Mouse (Mus musculus) kidney, postnatal 25 days (tissue): ENCODE results near the gene Gm20696.

Experiments
- DNase-seq, 2 experiments: peaks; one replicate each; pipeline ENCODE4 v3.0.0; 2021; ENCODE audit warnings: mixed read lengths in 2 of 2

The Gm20696 gene

GRCm38 (mm10) chr6:99556950-99557349 lies 109.6 kb downstream of the Gm20696 start:
- no peak for DNase-seq

DNA sequence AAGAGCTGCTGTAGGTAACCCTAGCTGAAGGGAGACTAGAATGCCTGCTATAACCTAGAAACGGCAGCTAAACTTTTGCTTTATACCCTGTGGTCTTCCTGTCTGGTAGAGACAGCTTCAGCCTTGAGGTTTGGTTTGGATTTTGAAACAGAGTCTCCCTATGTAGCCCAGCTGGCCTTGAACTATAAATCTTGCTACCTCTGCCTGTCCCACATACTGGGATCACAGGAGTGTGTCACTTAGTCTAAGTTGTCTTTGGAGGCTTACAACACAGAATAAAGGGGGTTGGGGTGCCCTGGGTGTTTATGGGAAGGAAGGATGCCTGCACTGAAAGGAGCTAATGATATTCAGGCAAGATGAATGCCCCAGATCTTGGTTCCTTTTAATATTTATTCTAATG lies 113.8 kb downstream of the Gm20696 start:
- no peak for DNase-seq

DNA sequence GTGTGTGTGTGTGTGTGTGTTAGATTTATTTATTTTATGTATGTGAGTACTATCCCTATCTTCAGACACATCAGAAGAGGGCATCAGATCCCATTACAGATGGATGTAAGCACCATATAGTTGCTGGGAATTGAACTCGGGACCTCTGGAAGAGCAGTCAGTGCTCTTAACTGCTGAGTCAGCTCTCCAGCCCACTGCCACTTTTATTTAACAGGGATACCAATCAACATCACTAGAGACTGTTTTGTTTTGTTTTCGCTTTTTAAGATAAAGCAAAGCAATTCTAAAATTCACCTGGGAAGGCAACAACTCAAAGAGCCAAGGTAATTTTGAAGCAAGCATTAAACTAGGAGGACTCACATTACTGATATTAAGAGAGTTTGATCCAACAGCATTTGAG lies 120.2 kb downstream of the Gm20696 start:
- DNase-seq: no peak

GRCm38 (mm10) chr6:99545437-99545836 lies 121.2 kb downstream of the Gm20696 start:
- no peak for DNase-seq

- no peak for DNase-seq
Observed at GRCm38 (mm10) chr6:99541105-99541504, 125.5 kb downstream of the Gm20696 start.

DNA sequence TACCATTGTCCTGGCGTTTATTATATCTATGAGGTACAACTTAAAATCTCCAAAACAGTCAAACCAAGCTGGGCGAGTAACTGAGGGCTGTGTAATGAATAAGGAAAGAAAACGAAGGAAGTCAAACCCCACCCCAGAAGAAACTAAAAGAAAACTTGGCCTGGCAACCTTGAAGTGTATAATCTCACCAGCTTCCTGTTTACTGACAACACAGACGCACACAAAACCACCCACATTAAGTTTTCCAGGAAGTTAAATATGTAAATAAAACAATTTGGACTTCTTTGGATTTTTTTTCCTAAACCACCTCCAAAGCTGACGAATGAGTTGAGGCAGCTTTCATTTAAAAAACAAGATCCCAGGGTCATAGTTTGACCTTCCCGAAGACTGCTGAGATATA lies 125.9 kb downstream of the Gm20696 start:
- no peak for DNase-seq

DNA sequence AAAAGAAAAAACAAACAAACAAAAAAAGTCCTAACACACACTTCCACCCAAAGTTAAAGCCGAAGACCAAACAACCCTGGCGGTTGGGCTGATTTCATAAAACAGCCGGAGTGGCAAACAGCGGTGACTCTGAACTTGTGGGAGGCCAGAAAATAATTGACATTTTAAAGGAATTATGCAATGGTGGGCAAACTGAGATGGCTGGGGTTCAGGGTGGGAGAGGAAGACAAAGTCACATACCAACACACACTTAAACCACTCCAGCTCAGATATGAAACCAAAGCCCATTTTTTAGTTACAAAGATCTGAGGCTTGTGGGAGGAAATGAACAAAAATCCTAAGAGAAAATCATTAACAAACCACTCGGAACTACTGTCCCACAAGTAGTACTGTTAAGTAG lies 126.5 kb downstream of the Gm20696 start:
- no peak for DNase-seq

- DNase-seq: no peak
Observed at GRCm38 (mm10) chr6:99538194-99538941, 128.2 kb downstream of the Gm20696 start.

DNA sequence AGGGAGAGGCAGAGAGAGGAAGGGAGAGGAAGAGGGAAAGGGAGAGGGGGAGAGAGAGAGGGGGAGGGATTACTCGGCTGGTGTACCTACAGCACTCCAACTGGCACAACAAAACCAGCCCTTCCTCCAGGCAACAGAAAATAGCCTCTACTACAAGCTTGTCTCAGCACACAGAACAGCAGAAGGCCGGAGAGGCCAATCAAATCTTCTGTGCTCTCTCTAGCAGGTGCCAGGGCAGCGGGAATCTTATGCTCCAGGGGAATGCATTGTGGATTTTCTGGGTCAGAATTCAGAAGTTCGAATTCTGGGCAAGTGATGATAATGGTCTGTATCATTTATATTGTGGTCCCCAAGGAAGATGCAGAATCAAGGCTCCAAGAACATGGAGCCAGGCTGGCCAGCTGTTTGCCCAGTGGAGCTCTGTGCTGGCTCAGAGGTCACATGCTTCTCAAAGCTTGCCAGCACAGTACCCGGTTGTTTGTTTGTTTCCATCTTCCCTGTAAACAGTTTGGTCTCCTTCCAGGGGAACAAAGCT lies 132.3 kb downstream of the Gm20696 start:
- no peak for DNase-seq

GRCm38 (mm10) chr6:99532458-99532857 lies 134.1 kb downstream of the Gm20696 start:
- DNase-seq: no peak

DNA sequence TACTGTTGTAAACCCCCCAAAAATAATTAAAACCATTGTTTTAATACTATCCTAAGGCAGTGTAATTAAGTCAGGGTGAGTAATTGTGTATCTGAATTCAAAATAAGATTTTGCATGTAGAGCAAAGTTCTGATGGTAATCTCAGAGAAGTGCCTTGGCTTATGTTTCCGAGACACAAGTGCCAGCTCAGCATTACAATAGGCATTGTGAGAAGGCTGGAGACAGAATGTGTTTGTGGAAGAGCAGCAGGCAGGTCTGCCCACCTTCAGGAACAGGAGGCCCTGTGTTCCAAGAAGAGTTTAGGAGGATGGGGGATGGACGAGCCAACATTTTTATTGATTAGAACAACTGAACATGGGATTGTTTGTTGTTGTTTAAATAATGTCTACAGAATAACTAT lies 137.6 kb downstream of the Gm20696 start:
- DNase-seq: no peak

- DNase-seq: no peak
Observed at GRCm38 (mm10) chr6:99527457-99528105, 139.0 kb downstream of the Gm20696 start.

GRCm38 (mm10) chr6:99525351-99525750 lies 141.2 kb downstream of the Gm20696 start:
- DNase-seq: peak; percentile 40 to 58

- DNase-seq: no peak
Observed at GRCm38 (mm10) chr6:99523679-99524370, 142.8 kb downstream of the Gm20696 start.

GRCm38 (mm10) chr6:99523109-99523632 lies 143.4 kb downstream of the Gm20696 start:
- DNase-seq: peak; percentile 79 to 89

- peak; percentile 85 to 91 for DNase-seq
Observed at GRCm38 (mm10) chr6:99522359-99523108, 144.1 kb downstream of the Gm20696 start, which contains the start of gene Foxp1. Gene Foxp1 (minus strand): TSS chr6:99522721.

- peak; percentile 45 to 66 for DNase-seq
Observed at GRCm38 (mm10) chr6:99521641-99522358, 144.8 kb downstream of the Gm20696 start.

DNA sequence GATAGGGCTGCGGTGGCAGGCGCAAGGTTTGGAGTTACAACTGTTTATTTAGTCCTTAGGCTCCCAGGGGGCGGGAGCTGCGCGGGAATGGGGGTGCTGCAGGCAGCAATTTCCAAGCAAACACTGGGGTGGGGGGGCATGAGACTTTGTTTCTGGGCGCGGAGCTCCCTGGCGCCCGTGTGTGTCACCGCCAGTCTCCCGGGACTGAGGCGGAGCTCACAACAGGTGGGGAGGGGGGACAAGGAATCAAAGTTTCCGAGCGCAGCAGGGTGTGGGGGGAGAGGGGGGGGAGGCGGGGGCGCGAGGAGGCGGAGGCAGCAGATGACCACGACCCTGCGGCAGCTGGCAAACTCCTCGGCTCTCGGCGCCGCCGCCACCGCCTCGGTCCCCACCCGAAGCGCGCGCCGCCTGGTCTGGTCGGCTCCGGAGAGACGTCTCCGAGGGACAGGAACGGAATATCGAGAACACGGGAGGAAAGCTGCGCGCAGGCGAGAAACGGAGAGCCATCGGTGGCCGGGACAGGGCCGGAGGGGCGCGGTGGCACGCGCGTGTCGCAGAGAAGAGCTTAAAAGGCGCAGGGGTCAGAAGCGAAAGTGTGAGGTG lies 145.5 kb downstream of the Gm20696 start:
- DNase-seq: peak; percentile 53 to 74

- no peak for DNase-seq
Observed at GRCm38 (mm10) chr6:99520676-99521037, 145.9 kb downstream of the Gm20696 start.

DNA sequence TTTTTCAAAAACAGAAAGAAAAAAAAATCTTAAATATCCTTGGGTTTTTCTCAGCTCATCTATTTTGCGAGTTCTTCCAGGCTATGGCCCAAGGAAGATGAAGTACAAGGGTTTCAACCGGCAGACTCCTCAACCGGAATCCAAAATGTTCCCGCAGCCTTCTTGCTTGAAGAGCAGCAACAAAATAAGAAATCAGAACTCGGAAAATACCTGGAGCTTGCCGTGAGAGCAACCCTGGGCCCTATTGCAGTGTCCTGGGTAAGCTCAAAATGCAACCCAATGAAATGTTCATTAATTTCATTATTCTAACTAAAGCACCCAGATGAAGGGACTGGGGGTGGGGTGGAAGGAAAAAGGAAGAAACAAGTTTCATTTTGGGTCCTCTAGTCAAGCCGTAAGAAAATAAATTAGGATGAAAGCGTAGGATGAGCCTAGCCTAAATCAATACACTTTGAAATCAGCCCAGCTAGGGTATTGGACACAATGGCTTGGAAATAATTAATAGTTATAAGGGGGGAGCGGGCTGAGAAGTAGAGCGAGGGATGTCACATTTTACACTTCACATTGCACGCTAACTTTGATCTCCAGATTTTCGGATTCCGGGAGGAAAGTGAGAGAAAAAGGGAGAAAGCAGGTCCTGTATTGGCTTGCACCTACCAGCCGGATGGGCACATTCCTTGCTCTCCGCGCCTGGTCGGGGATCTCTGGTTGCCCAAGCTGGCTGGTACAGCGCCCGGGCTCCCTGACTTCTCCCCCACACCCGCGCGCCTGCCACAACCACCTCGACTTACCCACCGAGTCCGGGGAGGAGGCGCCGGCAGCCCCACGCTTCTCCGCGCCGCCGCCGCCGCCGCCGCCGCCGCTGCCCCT lies 146.6 kb downstream of the Gm20696 start:
- DNase-seq: peak; percentile 49 to 52
